Mouse (Mus musculus) intestine, embryonic 16.5 days (tissue): Measurements from ENCODE around the gene Rpl36. TPM values are rescaled to one million over a fixed set of nuclear protein-coding genes. Genes with fewer than 3 reads are reported as not detected.
A peak's percentile ranks its signal among the peaks of the same experiment; 100 is the strongest.

ENCODE experiments used
- ATAC-seq: fragments of 200-750 bp; cut with Nextera tagmentation; 2 replicates; pipeline ENCODE4 v1.8.0; 2017; ENCODE audit warnings: moderate TSS enrichment, moderate library complexity
- H3K27ac ChIP-seq: fragments of 300-500 bp; sonication (generic); 2 replicates; pipeline ENCODE4 v1.5.1; 2014; ENCODE audit warnings: mild to moderate bottlenecking, low read length
- H3K27me3 ChIP-seq: fragments of 300-500 bp; sonication (generic); replicated peaks from 2 replicates; pipeline ENCODE4 v1.6.1; 2014; ENCODE audit warnings: low read length, control low read depth, mixed read lengths; ENCODE audit not compliant: control insufficient read depth, insufficient read depth
- H3K36me3 ChIP-seq: fragments of 300-500 bp; sonication (generic); 2 replicates; pipeline ENCODE4 v1.6.1; 2014; ENCODE audit warnings: low read length, control low read depth; ENCODE audit not compliant: control insufficient read depth, insufficient read depth
- H3K4me1 ChIP-seq: fragments of 300-500 bp; sonication (generic); 2 replicates; pipeline ENCODE4 v1.6.1; 2014; ENCODE audit warnings: low read length, control low read depth, mixed read lengths; ENCODE audit not compliant: control insufficient read depth, insufficient read depth
- H3K4me2 ChIP-seq: fragments of 300-500 bp; sonication (generic); 2 replicates; pipeline ENCODE4 v1.6.1; 2014; ENCODE audit warnings: low read depth, low read length, control low read depth
- H3K4me3 ChIP-seq: fragments of 300-500 bp; sonication (generic); 2 replicates; pipeline ENCODE4 v1.5.1; 2014; ENCODE audit warnings: mild to moderate bottlenecking, low read length
- H3K9ac ChIP-seq: fragments of 300-500 bp; sonication (generic); 2 replicates; pipeline ENCODE4 v1.6.1; 2014; ENCODE audit warnings: low read depth, low read length
- H3K9me3 ChIP-seq: fragments of 300-500 bp; sonication (generic); 2 replicates; pipeline ENCODE4 v1.6.1; 2016; ENCODE audit warnings: low read length, control low read depth; ENCODE audit not compliant: control insufficient read depth
- WGBS: fragments of 180-500 bp; shearing (Covaris S2); extraction: QIAGEN DNeasy Blood & Tissue Kit; methylation state at CpG from one replicate; pipeline ENCODE4 v1.1.7; 2014; 5-methylcytosine and 5-hydroxymethylcytosine counted together
- polyA plus RNA-seq: library from polyadenylated mRNA; unstranded; fragments of >200 nt; fragmentation: Nextera tagmentation; extraction: Ambion mirVana; gene quantifications from 2 replicates; pipeline ENCODE4 v1.2.1, GENCODE M21; 2015

The Rpl36 gene
- polyA plus RNA-seq, 1 experiment from 2014 or later, result 1,833 TPM

DNA sequence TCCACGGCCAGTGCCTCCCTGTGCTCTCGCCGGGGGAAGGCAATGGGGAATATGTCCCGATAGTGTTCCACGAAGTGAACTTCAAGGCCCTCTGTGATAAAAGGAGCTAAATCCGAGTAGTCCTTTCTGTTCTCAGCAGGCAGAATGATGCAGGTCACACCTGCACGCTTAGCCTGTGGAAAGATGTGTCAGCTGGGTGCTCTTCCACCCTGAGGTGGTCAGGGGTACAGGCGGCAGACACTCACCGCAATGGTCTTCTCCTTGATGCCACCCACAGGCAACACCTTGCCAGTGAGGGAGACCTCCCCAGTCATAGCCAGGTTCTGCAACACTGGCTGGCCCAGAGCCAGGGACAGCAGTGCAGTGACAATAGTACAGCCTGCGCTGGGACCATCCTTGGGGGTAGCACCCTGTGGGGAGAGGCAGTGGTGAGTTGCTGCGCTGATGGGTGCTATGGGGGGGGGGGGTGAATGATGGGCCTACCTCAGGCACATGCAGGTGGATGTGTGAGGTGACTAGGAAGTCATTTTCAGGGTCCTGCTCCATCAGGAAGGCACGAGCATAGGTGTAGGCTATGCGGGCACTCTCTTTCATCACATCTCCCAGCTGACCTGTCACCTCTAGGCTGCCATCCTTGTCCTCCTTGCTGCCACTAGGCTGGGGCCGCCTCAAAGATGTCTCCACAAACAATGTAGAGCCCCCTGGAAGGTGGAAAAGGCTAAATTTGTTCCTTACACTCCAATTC is 1.3 kb downstream of the Rpl36 start:
- H3K36me3 ChIP-seq, result peaks cover 10% of the 10 kb centered on the region; the same call in 1 of the 2 replicates
- peak overlapping the region; percentile 73 for H3K4me3 ChIP-seq
- H3K4me2 ChIP-seq, result peak overlapping the region; percentile 92
- WGBS, result 19% methylated on average over 14 of the region's 14 CpGs
- H3K4me1 ChIP-seq, result peaks cover 24% of the 10 kb centered on the region
- no peaks in the 10 kb centered on the region for H3K9me3 ChIP-seq
- peak overlapping the region; percentile 45 for H3K27ac ChIP-seq
- peak overlapping the region; percentile 84 for H3K9ac ChIP-seq
- ATAC-seq, result no peak
- H3K27me3 ChIP-seq, result no peaks in the 10 kb centered on the region

DNA sequence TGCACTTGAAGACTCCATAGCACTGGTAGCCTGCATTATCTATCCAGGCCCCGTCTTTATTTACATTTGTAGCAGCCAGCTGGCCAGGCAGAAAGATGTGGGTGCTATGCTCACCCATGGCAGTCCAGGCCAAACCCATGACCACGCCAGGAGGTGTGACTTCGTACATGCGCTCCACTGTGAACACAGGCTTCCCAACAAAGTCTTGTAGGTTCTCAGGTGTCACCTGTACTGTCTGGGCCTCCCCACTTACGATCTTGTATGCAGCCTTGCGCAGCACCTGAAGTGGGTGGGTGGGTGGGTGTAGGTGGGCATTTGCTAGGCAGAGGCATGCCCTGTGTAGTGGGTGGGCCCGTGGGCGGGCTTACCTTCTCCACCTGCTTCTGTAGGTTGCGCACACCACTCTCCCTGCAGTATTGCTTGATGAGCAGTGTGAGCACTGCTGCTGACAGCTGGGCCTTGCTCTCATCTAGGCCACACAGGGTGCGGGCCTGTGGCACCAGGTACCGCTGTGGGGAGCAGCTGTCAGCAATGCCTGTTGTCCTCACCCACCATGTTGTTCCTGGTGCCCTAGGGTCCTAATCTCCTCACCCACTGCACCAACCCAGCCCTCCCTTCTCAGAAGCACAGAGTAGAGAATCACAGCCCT is 2.0 kb downstream of the Rpl36 start:
- peak overlapping the region; percentile 92; the same call in 1 of the 2 replicates for H3K4me2 ChIP-seq
- H3K4me1 ChIP-seq, result peaks cover 21% of the 10 kb centered on the region
- H3K9ac ChIP-seq, result peak overlapping the region; percentile 84; the same call in 1 of the 2 replicates
- 74% methylated on average over 11 of the region's 11 CpGs for WGBS
- no peaks in the 10 kb centered on the region for H3K9me3 ChIP-seq
- peak overlapping the region; percentile 73 for H3K4me3 ChIP-seq
- no peaks in the 10 kb centered on the region for H3K27me3 ChIP-seq
- peak overlapping the region; percentile 5; the same call in 1 of the 2 replicates for H3K27ac ChIP-seq
- H3K36me3 ChIP-seq, result peaks cover 11% of the 10 kb centered on the region
- no peak for ATAC-seq

DNA sequence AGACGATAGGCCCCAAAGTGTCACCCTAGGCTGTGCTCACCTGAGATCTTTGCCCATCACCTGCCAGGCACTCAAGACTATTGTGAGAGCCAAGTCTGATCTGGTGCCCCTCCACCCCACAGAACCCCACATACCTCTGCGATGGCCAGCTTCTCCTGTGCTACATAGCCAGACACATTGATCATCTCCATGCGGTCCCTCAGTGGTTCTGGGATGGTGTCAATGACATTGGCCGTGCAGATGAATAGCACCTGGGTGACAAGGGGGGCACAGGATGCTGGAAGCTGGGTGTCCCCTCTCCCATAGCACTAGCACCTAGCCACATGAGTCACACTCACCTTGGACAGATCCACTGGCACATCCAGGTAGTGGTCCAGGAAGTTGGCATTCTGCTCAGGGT is 2.6 kb downstream of the Rpl36 start:
- H3K27me3 ChIP-seq, result no peaks in the 10 kb centered on the region
- peak overlapping the region; percentile 11; the same call in 1 of the 2 replicates for H3K9ac ChIP-seq
- no peaks in the 10 kb centered on the region for H3K9me3 ChIP-seq
- ATAC-seq, result no peak
- no peak overlapping the region for H3K4me2 ChIP-seq
- no peak overlapping the region for H3K27ac ChIP-seq
- H3K4me3 ChIP-seq, result no peak overlapping the region
- peaks cover 19% of the 10 kb centered on the region for H3K4me1 ChIP-seq
- WGBS, result 79% methylated on average over 4 of the region's 4 CpGs
- H3K36me3 ChIP-seq, result peaks cover 11% of the 10 kb centered on the region

DNA sequence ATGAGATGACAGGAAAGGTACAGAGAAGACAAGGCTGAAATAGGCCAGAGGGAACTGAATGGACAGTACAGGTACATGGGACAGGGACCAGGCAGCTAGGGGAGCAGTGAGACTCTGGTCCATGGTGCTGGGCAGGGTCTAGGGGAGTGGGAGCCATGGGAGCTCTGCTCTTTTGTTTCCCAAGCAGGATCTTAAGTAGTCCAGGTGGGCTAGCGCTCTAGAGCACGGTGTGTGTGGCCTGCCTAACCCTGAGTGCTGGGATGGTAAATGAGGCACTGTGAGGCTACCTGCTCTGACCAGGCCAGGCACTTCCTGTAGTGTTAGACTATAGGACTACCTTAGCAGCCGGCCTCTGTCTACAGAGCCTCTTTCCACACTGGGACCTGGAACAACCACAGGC is 3.5 kb downstream of the Rpl36 start:
- ATAC-seq, result no peak
- WGBS, result 77% methylated on average over 3 of the region's 3 CpGs

DNA sequence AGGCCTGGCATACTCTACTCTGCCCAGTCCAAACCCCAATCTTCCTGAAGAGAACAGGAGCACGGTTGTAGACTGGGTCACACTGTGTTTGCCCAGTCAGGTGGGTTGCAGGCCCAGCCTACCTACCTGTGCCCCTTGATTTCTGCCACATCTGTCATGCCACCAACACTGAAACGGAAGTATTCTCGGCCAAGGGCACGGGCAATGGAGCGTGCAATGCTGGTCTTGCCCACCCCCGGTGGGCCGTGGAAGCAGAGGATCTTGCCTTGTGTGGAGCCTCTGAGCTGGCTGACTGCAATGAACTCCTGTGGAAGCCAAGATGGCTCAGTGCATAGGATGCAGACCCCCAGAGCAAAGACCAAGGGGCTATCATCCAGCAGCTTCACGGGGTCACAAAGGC is 4.4 kb downstream of the Rpl36 start:
- Histone ChIP-seq H3K27me3 (no peaks in the 10 kb centered on the region), H3K36me3 (peaks cover 17% of the 10 kb centered on the region), H3K9ac (no peak overlapping the region), H3K4me2 (no peak overlapping the region), H3K27ac (no peak overlapping the region), H3K9me3 (no peaks in the 10 kb centered on the region), H3K4me3 (no peak overlapping the region), H3K4me1 (peaks cover 11% of the 10 kb centered on the region)
- WGBS, result 91% methylated on average over 8 of the region's 8 CpGs
- ATAC-seq, result no peak

More for the DNA sequence above, 3.5 kb downstream of the Rpl36 start:
- no peak overlapping the region for H3K4me3 ChIP-seq
- H3K27ac ChIP-seq, result no peak overlapping the region
- no peaks in the 10 kb centered on the region for H3K27me3 ChIP-seq
- peaks cover 17% of the 10 kb centered on the region for H3K4me1 ChIP-seq
- H3K9ac ChIP-seq, result no peak overlapping the region; the same call in 1 of the 2 replicates
- peaks cover 12% of the 10 kb centered on the region for H3K36me3 ChIP-seq
- no peaks in the 10 kb centered on the region for H3K9me3 ChIP-seq
- no peak overlapping the region for H3K4me2 ChIP-seq

DNA sequence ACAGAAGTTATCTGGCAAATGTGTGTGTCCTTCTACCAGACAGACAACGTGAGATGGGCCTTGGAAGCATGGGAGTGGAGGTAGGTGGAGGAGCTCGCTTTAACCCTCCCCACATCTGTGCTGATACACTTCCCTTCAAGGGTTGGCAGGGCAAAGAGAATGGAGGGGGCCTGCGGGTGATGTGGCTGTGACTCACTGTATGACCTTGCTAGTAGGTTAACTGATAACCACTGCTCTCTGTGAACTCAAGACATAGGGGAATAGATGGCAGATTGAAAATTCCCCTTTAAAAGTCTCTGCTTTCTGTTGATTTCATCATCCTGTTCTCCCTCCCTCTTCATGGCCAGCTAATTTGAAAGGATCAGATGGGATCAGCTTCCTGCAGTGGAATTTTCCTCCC is 12.3 kb downstream of the Rpl36 start:
- no peak overlapping the region for H3K27ac ChIP-seq
- no peaks in the 10 kb centered on the region for H3K27me3 ChIP-seq
- H3K4me3 ChIP-seq, result peak overlapping the region; percentile 93
- WGBS, result 65% methylated on average over 3 of the region's 3 CpGs
- no peak overlapping the region for H3K9ac ChIP-seq
- H3K4me2 ChIP-seq, result peak overlapping the region; percentile 95
- peaks cover 21% of the 10 kb centered on the region for H3K4me1 ChIP-seq
- H3K9me3 ChIP-seq, result no peaks in the 10 kb centered on the region
- ATAC-seq, result no peak
- peaks cover 7% of the 10 kb centered on the region for H3K36me3 ChIP-seq

DNA sequence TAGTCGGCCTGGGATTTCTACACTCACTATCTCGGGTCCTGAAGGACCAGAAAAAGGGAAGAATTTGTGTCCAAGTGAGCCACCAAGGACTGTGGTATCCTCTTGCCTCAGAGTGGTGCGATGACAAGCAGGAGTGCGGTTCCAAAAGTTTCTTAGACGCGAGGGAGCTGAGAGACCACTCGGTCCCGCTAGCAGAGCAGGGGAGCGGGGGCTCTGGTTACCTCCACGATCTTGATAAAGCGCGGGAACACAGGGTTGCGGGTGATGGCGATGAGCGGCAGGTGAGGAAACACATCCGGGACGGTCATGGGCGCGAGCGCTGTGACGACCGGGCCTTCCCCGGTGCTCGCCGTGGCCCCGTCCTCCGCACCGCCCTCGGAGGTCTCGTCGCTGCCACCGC is 13.0 kb downstream of the Rpl36 start:
- Histone ChIP-seq H3K4me2 (peak overlapping the region; percentile 95), H3K4me3 (peak overlapping the region; percentile 93), H3K36me3 (peaks cover 7% of the 10 kb centered on the region), H3K4me1 (peaks cover 21% of the 10 kb centered on the region), H3K27ac (peak overlapping the region; percentile 67), H3K9ac (peak overlapping the region; percentile 91), H3K27me3 (no peaks in the 10 kb centered on the region), H3K9me3 (no peaks in the 10 kb centered on the region)
- WGBS, result under 1% methylated on average over 32 of the region's 32 CpGs
- no peak; the same call in 1 of the 2 replicates for ATAC-seq

DNA sequence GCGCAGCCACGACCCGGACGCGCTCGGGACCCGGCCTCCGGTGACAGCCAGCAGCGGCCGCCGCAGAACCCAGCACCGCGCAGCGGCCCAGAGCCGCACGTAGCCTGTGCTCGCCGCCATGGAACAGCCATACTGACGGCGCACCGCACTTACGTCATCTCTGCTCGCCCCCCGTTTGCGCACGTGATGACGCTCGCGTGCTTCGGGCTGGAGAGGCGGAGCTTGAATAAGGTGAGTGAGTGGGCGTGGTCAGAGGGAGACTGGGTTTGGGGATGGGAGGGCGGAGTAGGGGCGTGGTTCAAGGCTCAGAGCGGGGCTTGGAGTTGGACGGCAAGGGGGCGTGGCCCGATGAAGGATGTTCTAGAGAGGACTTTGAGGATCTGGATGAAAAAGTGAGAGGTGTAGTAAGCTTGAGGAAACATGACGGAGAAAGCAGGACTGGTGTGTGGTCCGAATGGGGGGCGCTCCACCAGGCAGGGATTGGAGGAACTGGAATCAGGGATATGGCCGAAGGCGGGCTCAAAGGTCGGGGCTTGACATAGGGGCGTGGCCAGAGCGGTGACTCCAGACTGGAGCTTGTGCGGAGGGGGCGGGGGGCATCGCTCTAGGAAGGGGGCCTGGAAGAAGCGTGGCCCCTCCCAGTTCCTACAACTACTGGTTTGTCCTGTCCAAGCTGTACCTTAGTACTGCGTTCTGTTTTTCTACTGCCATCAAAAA is 13.7 kb downstream of the Rpl36 start, which contains the start of gene Lonp1:
Gene Lonp1 (minus strand): TSS at position 134 of the 717 bp plus-strand sequence.
- WGBS, result under 1% methylated on average over 51 of the region's 51 CpGs
- no peaks in the 10 kb centered on the region for H3K9me3 ChIP-seq
- H3K36me3 ChIP-seq, result peaks cover 3% of the 10 kb centered on the region
- H3K4me2 ChIP-seq, result peak within 1 kb of the TSS; percentile 95
- H3K4me3 ChIP-seq, result peak within 1 kb of the TSS; percentile 93
- peak within 1 kb of the TSS; percentile 87 for H3K27ac ChIP-seq
- H3K4me1 ChIP-seq, result peaks cover 21% of the 10 kb centered on the region
- peak within 1 kb of the TSS; percentile 91 for H3K9ac ChIP-seq
- ATAC-seq, result peak; percentile 88
- H3K27me3 ChIP-seq, result no peaks in the 10 kb centered on the region
